Mouse (Mus musculus) embryo, embryonic 10.5 days (tissue): ENCODE data around the gene Map4k2.

ENCODE experiments used
- DNase-seq: peaks from one replicate; pipeline ENCODE4 v3.0.0-alpha.2; 2015; ENCODE audit warnings: low spot score

Map4k2 gene

DNA sequence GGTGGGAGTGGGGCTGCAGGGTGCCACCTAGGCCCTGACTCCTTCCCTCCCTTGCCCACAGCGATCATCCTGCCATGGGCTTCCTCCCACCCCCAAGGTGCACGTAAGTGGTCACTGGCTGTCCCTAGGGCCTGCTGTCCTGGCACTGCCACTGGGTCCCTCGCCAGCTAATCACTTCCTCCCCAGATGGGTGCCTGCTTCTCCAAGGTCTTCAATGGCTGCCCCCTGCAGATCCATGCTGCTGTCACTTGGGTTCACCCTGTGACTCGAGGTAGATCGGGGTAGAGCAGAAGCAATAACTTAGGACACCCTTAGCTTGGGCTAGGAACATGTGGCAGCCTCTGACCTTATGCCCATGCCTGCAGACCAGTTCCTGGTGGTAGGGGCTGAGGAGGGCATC is 5.1 kb downstream of the Map4k2 start:
- DNase-seq = no peak

DNA sequence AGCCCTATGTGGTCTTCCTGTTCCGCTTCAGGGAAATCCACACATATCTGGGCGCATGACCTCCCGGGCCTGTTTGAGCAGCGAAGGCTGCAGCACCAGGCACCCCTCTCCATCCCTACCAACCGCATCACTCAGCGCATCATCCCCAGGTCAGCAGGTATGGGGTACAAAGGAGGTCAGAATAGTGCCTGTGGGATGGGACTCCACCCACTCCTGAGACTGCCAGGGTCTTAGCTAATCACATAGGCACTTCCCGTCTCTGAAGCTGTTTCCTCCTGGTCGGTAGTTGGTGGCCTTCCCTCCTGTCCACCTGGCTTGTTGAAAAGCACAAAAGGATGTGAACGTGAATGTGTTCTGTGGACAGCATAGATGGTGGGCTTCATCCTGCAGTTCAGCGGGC is 5.7 kb downstream of the Map4k2 start:
- no peak for DNase-seq

DNA sequence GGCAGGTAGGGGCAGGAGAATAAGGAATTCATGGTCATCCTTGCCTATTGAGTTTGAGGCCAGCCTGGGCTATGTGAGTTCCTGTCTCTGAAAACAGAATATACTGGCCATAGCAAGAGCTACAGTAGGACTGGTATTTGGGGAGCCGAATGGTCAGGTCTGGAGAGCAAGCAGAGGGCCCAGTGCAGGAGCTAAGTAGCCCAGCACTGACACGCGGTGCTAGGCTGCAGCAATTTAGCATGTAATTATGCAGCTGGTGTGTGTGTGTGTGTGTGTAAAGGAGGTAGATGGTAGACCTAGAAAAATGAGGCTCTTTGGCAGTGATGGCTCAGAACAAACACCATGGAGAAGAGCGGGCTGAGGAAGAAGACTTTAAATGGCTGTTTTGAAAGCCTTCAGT is 6.7 kb downstream of the Map4k2 start:
- DNase-seq = no peak

DNA sequence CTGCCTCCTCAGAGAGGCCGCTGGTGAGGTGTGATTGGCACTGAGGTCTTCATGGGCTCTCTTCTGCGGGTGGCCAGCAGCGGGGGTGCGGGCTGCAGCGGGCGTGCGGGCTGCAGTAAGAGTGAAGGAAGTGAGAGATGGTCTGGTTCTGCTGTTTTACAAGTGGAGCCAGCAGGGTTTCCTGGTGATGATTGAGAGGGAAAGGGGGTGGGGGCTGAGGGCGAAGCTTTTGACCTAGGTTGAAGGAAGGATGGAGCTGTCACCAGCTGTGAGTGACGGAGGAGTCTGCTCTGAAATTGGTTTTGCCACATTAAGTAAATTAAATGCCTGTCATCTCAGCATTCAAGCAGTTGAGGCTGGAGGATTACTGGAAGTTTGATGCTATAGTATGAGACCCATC is 7.8 kb downstream of the Map4k2 start:
- DNase-seq = peak; percentile 33

DNA sequence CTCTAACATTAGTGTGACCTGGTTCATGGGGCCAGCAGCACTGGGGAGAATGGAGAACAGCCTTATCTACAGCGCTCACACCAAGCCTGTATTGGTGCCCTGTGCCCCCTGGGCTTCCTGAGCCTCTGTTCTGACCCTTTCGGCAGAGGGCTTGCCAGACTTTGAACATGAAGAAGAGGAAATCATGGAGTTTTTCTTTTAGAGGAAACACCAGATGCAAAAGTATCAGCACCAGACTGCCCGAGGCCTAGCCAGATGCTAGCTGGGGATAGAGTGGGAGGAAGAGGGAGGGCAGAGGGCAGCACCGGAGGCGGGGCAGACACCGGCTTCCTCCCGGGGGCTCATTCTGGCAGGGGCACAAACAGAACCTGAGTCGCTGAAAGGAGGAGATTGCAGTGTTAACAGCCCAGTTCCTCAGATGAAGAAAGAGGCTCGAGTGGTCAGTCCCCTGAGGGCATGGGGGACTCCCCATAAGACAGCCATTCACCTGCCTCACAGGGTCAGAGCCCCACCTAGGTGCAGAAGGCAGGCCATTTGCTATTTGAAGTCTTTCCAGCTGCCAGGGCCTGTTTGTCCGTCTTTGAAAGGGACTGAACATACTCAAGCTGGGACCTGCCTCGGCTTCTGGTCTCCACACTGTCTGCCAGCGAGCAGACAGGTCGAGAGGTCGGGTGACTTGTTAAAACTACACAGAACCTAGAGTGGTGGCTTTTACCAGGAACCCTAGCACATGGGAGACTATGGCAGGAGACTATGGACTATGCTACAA is 8.5 kb downstream of the Map4k2 start:
- DNase-seq = peak; percentile 54

DNA sequence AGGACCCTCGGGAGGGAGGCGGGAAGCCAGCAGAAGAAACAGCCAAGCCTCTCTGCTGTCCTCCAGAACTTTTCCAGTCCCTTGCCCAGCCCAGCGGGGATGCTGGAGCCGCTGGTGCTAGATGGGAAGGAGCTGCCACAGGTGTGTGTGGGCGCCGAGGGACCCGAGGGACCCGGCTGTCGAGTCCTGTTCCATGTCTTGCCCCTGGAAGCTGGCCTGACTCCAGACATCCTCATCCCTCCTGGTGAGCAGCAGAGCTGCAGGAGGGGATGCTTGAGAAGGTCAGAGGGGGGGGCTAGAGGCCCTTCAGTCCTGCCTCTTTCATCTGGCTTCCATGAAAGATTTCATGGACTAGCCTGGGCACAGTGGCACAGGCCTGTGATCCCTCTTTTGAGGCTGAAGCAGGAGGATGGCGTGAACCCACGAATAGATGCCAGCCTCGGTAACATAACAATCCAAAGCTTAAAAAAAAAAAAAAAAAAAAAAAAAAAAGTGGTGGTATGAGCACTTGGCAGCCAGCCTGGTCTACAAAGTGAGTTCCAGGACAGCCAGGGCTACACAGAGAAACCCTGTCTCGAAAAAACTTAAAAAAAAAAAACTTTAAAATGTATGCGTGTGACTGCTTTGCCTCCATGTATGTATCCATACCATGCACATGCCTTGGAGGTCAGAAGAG is 10.6 kb downstream of the Map4k2 start:
- no peak for DNase-seq

DNA sequence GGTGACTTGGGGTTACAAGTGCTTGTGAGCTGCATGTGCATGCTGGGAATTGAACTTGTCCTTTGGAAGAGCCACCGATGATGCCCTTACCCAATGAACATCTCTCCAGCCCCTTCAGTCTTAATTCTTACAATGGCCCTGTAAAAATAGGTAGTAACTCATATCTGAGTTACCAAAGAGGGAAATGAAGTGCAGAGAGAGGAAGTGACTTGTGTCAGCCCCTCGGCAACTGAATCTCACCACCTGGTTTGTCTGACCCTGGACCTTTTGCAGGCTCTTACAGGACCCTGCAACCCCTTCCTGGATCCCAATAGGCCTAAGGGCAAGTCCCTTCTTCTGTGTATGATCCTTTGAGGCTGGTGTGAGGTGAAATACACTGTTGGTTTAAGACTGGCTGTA is 11.2 kb downstream of the Map4k2 start:
- DNase-seq = no peak

DNA sequence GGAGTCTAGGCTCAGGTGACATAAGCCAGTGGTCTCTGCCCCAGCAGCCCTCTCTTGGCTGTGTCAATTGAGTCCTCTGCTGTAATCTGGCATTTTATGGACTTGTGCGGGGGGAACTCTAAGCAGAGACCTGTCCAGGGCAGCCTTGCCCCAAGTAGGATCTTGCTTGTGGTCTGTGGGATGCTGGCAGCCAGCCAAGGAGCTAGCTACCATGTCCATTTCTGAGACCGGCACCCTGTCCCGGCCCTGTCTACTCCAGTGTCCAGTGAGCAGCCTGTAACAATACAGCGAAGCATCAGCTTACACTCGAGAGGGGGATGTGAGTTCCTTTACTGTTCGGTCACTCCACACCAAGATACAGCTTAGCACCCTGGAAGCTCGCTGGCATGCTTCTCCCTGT is 13.1 kb downstream of the Map4k2 start:
- DNase-seq = no peak

DNA sequence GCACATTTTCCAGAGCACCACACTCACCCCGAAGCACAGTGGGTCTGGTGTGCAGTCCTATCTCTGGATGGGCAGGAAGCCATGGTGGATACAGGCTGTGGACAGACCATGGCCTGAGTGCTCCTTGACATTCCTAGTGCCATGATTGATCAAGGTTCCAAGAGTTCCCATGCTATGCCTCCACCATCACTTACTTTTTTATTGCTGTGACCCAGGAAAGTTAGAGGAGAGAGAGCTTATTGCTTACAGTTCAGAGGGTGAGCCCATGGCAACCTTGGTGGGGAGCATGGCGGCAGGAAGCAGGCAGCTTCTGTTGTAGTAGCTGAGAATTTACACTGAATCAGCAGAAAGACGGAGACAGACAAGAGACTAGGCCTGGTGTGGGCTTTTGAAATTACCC is 20.4 kb downstream of the Map4k2 start:
- DNase-seq = no peak

DNA sequence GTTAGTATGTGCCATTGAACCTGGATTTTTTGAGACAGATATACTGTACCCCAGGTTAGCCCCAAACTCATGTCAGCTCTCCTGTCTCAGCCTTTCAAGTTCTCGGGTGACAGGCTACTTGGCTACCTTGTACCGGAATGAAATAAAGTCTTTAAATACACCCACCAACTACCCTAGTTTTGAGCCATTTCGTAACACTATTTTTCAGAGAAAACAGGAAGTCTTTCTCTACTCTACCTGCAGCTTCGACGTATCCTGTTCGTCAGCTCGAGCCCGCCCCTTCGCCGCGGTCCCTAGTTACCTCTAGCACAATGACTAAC is 22.1 kb downstream of the Map4k2 start:
- no peak for DNase-seq

DNA sequence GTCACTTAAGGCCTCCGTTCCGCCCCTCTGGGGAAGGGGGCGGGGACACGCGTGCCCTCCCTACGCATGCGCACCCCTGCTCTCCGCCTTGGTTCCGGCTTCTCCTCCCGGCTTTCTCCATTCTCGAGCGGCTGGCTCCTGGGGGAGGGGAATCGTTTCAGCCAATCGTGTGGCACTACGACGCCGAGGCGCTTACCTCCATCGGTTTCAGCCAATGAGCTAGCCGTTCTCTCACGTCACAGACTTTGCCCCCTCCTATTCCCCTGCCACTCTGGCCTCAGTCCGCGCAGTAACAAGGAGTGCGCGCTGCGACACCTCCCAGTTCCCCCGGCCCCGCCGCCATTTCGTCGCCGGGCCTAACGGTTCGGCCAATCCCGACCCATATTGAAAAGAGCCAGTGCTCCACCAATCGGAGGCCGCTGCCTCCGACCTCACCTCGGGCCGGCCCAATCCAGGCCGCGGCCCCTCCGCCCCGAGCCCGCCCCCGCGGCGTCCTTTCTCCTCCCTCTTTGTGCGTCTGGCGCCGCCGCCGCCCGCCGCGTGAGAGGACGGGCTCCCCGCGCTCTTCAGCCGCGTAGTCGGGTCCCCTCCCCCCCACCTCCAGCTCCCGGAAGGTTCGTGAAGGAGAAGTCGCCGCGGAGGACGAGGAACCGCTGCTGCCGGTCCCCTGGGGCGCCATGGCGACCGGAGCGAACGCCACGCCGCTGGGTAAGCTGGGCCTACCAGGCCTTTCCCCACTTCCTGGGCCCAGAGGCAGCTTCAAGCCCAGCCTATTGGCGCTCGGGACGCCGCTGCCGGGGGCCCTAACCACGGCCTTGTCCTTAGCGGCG is 22.7 kb downstream of the Map4k2 start, which contains the start of gene Sf1:
Gene Sf1, plus strand, starts transcription at position 280 of the 830 bp plus-strand sequence.
- peak; percentile 100 for DNase-seq

DNA sequence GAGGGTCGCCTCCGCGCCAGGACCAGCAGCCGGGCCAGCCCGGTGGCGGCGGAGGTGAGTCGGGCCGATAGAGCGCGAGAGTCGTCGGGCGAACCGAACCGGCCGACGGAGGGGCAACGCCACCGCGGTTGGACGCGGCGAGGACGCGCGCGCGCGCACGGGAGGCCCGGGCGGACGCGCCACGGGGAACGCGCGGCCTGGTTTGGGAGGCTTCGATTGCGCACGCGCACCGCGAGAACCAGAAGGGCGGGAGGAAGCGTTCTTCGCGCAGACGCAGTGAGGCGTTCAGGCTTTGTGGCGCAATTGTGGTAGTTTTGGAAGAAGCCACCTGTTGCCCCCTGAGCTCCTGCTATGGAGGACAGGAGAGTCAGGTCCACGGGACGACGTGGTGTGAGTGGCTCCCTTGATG is 23.4 kb downstream of the Map4k2 start:
- peak; percentile 91 for DNase-seq

DNA sequence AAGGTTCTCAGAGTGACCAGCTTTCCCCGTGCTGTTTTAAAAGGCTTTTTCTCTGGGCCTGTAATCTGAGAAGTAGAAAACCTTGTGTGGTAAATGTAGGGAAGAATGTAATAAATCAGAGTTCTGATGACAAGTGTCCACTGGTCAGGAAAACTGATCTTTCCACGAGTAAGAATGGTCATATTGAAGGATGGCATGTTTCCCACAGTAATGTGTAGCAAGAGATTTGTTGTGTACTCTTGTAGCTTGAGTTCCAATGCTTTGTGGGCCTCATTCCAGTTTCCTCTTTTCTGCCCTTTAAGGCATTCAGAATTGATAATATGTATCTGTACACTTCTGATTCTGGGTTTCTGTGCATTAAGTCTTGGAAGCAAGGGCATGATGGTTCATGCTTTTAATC is 23.9 kb downstream of the Map4k2 start:
- DNase-seq = no peak

DNA sequence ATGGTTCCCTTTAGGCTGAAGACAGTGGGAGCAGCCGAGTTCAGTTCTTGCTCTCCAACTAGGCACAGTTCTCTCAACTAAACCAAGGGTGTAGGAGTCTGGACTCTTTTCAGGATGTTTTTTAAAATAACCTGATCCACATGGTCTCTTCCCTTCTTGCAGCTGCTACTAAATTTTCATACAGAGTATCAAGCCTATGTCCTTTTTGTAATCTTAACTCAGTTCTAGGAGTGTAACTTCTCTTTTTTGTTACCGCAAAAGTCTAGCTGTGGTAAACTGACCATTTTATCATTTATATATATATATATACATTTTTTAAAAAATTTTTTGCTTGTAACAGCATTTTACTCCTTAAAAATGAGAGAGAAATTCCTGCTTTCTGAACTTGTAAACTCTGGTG is 29.2 kb downstream of the Map4k2 start:
- DNase-seq = no peak

DNA sequence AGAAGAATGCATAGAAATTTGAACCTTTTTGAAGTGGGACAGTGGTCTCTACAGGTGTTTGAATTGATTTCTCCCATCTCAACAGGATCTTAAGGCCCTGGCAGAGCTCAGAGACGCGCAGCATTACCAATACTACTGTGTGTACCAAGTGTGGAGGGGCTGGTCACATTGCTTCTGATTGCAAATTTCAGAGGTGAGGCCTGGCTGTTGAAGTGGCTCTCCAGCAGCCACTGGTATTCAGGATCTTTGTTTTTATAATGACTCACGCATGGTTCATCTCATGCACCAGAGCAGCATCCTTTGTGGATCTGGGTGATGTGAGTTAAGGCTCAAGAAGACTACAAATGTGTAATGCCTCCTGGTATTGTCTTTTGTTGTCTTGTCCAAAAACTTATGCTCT is 31.5 kb downstream of the Map4k2 start:
- DNase-seq = no peak

DNA sequence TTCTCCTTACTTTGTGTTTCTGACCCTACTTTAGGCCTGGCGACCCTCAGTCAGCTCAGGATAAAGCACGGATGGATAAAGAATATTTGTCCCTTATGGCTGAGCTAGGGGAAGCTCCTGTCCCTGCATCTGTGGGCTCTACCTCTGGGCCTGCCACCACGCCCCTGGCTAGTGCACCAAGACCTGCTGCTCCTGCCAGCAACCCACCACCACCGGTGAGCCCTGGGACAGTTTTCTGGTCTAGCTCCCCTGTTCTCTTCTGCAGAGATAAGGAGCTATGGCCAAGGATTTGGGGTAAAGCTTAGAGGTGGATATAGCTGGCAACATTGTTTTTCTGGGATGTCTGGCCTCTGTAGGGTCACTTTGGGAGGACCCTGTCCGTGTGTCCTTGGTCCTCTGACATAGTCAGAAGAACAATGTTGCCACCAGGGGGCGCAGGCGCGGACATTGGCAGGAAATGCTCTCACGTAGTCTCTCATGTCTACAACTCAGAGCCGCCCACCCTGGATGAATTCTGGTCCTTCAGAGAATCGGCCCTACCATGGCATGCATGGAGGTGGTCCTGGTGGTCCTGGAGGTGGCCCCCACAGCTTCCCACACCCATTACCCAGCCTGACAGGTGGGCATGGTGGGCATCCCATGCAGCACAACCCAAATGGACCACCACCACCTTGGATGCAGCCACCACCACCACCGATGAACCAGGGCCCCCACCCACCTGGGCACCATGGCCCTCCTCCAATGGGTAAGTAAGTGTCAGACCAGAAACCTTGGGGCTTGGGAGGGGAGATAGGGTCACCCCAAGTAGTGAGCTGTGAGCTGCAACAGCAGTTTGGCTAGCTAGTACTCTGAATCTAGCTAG is 32.8 kb downstream of the Map4k2 start:
- peak; percentile 82 for DNase-seq

DNA sequence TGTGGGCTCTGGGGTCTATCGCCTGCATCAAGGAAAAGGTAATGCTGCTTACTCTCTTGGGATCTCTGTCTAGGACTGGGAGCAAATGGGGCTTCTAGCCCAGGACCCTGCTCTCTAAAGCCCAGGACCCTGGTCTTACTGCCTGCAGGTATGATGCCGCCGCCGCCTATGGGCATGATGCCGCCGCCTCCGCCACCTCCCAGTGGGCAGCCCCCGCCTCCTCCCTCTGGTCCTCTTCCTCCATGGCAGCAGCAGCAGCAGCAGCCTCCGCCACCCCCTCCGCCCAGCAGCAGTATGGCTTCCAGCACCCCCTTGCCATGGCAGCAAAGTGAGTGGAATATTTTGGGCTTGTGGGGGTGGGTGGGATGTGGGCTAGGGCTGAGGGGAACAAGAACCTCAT is 33.6 kb downstream of the Map4k2 start:
- DNase-seq = no peak

DNA sequence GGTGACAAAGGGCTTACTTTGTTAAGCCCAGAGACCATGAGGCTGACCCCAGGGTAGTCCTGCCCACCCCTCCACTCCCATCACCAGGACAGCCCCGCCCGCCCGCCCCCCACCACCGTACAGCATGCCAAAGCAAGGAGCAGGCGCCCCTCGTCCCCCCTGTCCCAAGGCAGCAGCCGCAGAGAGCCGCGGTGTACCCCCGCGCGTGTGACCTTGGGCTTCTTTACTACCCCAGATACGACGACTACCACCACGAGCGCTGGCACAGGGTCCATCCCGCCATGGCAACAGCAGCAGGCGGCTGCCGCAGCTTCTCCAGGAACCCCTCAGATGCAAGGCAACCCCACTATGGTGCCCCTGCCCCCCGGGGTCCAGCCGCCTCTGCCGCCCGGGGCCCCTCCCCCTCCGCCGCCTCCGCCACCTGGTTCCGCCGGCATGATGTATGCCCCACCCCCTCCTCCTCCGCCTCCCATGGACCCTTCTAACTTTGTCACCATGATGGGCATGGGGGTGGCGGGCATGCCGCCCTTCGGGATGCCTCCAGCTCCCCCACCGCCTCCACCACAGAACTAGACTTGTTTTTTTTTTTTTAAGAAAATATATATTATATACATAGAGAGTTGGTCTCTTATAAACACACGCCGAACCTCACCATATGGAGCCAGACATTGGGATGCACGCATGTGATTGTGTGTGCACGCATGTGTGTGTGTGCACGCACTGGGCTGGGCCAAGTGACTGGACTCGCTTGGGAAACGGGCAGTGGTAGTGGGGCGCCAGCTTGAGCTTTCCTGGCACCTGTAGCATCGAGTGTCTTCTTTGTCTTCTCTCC is 34.7 kb downstream of the Map4k2 start:
- DNase-seq = no peak

DNA sequence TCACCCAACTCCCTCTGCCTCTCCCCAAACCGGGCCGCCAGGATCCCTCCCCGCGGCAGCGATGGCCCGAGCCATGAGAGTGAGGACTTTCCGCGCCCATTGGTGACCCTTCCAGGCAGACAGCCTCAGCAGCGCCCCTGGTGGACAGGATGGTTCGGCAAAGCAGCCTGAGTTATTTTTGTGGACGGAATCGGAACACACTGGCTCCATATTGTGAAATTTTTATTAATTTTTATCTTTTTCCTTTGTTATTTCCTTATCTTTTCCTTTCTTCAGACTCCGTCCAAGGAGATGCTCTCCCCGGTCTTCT is 35.3 kb downstream of the Map4k2 start:
- DNase-seq = peak; percentile 62

DNA sequence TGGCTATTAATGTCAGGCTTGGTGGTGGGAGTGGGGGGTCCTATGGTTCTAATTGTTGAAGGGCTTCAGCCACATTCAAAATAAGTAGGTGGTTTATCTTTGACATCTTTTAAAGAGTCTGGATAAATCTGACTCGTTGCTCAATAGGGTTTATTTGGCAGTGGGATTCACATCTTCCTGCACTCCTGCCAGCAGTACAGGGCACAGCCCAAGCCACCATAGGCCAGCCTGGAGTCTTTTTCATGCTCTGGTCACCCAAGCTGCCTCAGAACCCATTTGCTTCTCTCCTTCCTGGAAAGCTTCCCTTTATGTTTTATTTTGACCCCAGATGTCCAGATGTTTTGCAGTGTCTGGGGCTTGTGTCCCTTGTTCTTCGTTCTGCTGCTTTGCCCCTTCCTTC is 35.7 kb downstream of the Map4k2 start:
- no peak for DNase-seq

DNA sequence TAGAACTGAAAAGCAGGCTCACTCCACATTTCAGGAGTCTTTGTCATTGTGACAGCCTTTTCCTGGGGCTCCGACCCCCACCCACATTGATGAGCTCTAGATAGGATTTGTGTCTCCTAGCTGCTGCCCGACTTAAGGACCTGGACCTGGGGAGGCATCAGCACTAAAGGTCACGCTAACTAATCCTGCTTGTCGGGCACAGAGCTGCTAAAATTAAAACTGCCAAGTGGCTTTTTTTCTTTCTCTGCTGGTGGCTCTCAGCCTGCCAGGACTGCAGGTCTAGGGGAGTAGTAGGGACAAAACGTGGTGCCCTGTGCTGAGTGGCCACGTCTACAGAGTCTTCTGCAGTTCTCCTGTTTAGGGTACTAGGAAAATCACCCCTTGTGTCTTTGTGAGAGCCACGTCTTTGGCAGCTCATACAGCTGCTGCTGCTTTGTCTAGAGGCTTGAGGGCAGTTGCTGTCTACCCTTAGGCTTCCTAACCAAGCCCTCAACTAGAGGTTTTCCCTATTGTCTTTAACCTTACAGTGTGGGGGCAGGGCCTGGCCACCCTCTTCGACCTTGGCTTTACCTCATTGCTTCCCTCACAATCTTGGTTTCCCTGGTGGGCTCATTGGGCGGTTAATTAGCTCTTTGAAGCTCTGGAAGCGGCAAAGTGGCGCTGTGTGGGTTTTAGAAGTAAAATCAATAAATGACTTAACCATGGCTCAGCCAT is 36.5 kb downstream of the Map4k2 start:
- DNase-seq = peak; percentile 49
